Mouse (Mus musculus) C2C12 (cell line): Measurements from ENCODE around the gene Aph1b. TPM values are rescaled to one million over a fixed set of nuclear protein-coding genes. Genes with fewer than 3 reads are reported as not detected.
"Not testable (repeated sequence)": the region's sequence is repeated elsewhere in the genome, so short reads cannot be mapped to it uniquely, and the experiment has no call there.

Source experiments
- H3K27me3 ChIP-seq: one replicate; pipeline ENCODE4 v1.6.1; 2011; ENCODE audit not compliant: control insufficient read depth, insufficient read depth, insufficient read length
- H3K36me3 ChIP-seq: one replicate; pipeline ENCODE4 v1.6.1; 2011; ENCODE audit not compliant: control insufficient read depth, insufficient read depth
- H3K4me3 ChIP-seq: one replicate; pipeline ENCODE4 v1.5.1; 2011; ENCODE audit warnings: mild to moderate bottlenecking, control low read depth; ENCODE audit not compliant: poor library complexity, insufficient read depth, severe bottlenecking
- H3K79me2 ChIP-seq: one replicate; pipeline ENCODE4 v1.6.1; 2011; ENCODE audit not compliant: control insufficient read depth, insufficient read depth
- H3K79me3 ChIP-seq: one replicate; pipeline ENCODE4 v1.6.1; 2011; ENCODE audit warnings: low read depth, control low read depth
- H3ac ChIP-seq: one replicate; pipeline ENCODE3; 2011; ENCODE audit warnings: low read depth; ENCODE audit not compliant: control insufficient read depth, insufficient read length
- CEBPB ChIP-seq: IDR thresholded peaks from one replicate; pipeline ENCODE4 v1.6.1; 2011; ENCODE audit warnings: low read depth, mild to moderate bottlenecking, control low read depth, moderate library complexity
- CTCF ChIP-seq: IDR thresholded peaks from one replicate; pipeline ENCODE4 v1.5.1; 2011; ENCODE audit not compliant: control insufficient read depth, insufficient read depth, insufficient read length
- FOSL1 ChIP-seq: IDR thresholded peaks from one replicate; pipeline ENCODE4 v1.8.0; 2011; ENCODE audit warnings: mild to moderate bottlenecking, low read length; ENCODE audit not compliant: poor library complexity, insufficient read depth, severe bottlenecking
- MAX ChIP-seq: IDR thresholded peaks from one replicate; pipeline ENCODE4 v1.6.1; 2011; ENCODE audit warnings: mild to moderate bottlenecking, control low read depth
- MYOD1 ChIP-seq: IDR thresholded peaks from one replicate; pipeline ENCODE4 v1.6.1; 2011; ENCODE audit warnings: low read depth; ENCODE audit not compliant: control insufficient read depth, insufficient read length
- MYOG ChIP-seq: IDR thresholded peaks from one replicate; pipeline ENCODE4 v1.6.1; 2011; ENCODE audit not compliant: control insufficient read depth, insufficient read length; ENCODE audit errors: extremely low read depth
- USF1 ChIP-seq: IDR thresholded peaks from one replicate; pipeline ENCODE4 v1.6.1; 2011; ENCODE audit warnings: low read depth, mild to moderate bottlenecking, control low read depth, moderate library complexity
- polyA plus RNA-seq: library from polyadenylated mRNA; unstranded; fragments of >200 nt; fragmentation: generic; extraction: Trizol; gene quantifications from one replicate; pipeline ENCODE4 v1.2.1, GENCODE M21; 2012; ENCODE audit warnings: missing spikeins

Gene Aph1b
- polyA plus RNA-seq, 1 experiment: 3.2 TPM

DNA sequence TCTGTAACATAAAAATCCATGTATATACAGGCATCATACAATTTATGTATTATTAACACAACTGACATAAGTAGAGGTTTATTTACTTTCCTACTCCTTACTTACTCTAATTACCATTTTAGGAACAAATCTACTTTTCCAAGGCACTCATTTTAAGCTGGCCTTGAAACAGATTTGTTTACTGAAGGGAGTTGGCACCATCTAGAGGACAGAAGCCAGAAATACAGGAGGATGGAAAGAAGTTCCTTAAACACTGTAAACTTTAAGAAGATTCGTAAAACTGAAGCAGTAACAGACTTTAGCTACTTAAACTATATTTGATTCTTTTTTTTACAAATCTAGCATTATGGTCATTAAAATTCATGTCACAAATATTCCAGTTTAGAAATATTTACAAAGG is 30.7 kb upstream of the Aph1b start:
- Histone ChIP-seq H3K36me3 (no peaks in the 10 kb centered on the region), H3K27me3 (no peaks in the 10 kb centered on the region), H3K4me3 (no peak overlapping the region), H3ac (no peak overlapping the region), H3K79me3 (no peaks in the 10 kb centered on the region), H3K79me2 (no peaks in the 10 kb centered on the region)
- TF ChIP-seq CTCF (no peak), FOSL1 (no peak)

DNA sequence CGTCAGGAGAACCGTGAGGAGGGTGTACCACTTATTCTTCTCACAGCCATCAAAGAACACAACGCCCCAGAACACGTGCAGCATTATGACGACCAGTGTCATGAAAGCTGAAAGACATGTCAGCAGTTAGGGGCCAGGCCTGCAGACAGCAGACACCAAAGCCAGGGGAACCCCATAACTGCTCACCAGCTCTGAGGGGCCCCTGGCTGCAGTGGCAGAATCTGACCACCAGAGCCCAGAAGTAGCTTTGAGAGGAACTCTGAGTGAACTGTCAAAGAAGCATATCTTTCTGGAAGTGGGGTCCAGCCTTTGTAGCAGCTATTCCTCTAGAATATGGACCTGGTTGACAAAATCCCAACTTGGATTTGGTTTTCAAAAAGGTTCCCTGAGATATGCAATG is 27.0 kb upstream of the Aph1b start:
- not testable (repeated sequence) for H3ac ChIP-seq, H3K4me3 ChIP-seq, H3K27me3 ChIP-seq, H3K79me2 ChIP-seq, H3K36me3 ChIP-seq, H3K79me3 ChIP-seq

DNA sequence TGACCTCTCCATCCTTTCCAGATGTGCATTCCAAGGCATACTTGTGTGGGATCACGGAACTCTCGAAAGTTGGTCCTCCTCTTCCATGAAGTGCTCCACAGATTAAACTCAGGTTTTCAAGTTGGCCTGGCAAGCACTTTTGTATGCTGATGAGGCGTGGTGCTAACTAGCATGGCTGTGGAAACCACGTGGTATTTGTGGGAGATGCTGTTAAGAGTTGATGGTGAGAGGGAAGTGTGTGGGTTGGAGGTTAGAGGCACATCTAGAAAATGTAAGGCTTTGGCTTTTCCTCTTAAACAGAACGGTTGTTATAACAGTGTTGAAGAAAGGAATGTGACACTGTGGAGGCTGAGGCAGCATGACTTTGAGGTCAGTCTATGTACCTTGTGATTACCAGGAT is 25.7 kb upstream of the Aph1b start:
- Histone ChIP-seq H3K79me2 (no peaks in the 10 kb centered on the region), H3K36me3 (no peaks in the 10 kb centered on the region)
- TF ChIP-seq MYOG (no peak), USF1 (no peak), MAX (no peak), CEBPB (no peak), CTCF (no peak)

DNA sequence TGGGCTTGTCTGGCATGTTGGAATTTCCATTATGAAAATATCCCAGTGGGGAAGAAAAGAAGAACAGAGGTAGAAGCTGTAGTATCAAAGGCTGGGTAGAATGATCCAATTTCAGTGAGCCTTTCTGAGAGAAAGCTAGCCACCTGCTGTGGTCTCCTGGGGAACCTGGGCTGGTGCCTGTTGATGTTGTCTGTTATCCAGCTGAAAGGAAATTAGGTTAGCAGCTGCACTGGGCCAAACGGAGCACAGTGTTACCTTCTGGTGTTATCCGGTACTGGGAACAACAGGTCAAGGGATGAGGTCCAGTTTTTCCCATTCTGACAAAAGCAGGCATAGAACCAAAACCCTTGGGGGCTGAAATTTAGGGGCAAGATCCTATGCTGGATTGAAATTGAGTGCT is 18.1 kb upstream of the Aph1b start:
- no peaks in the 10 kb centered on the region for H3K36me3 ChIP-seq
- H3ac ChIP-seq: no peak overlapping the region
- no peaks in the 10 kb centered on the region for H3K79me3 ChIP-seq
- H3K79me2 ChIP-seq: no peaks in the 10 kb centered on the region
- no peak overlapping the region for H3K4me3 ChIP-seq
- TF ChIP-seq MYOD1 (peak; percentile 20), CEBPB (no peak), CTCF (no peak), FOSL1 (no peak), MYOG (no peak)
- no peaks in the 10 kb centered on the region for H3K27me3 ChIP-seq

More for the DNA sequence above, 25.7 kb upstream of the Aph1b start:
- no peaks in the 10 kb centered on the region for H3K79me3 ChIP-seq
- no peaks in the 10 kb centered on the region for H3K27me3 ChIP-seq
- no peak overlapping the region for H3ac ChIP-seq
- no peak overlapping the region for H3K4me3 ChIP-seq

DNA sequence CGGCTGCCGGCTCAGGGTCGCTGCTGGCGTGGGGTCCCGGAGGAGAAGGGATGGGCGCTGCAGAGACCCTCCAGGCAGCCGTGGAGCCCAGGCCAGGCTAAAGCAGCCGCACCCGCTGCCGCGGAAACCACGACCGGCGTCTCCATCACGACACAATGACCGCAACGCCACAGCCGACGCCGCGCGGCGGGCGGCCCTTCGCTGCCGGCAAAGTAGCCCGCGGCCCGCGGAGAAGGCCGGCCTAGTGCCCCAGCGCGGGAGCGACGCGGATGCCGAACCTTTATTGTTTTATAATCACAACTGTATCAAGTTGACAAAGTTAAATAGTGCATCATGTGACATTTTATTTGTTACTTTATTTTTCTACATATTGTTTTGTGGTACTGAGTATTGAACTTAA is 10.7 kb upstream of the Aph1b start:
- not testable (repeated sequence) for H3K79me3 ChIP-seq, H3K4me3 ChIP-seq, H3ac ChIP-seq, H3K79me2 ChIP-seq, H3K27me3 ChIP-seq, H3K36me3 ChIP-seq

DNA sequence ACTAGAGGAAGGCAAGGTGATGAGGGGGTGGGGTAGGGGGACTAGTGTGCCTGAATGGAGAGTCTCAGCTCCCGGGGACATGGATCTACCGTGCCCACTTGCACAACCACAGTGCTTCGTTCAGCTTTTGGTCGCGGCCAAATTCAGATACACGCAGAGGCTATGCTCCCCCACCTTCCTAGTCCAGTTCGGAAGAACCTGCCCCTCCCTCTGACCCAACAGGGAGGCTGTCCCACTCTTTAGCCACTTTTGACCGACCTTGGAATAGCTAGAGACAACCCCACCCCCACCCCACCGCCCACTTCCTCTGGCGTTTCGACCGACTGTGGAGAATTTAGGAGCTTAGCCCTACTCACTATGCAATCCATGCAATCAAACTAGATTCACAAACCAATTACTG is 6.7 kb upstream of the Aph1b start:
- no peaks in the 10 kb centered on the region for H3K27me3 ChIP-seq
- H3ac ChIP-seq: no peak overlapping the region
- H3K79me2 ChIP-seq: no peaks in the 10 kb centered on the region
- no peaks in the 10 kb centered on the region for H3K79me3 ChIP-seq
- H3K4me3 ChIP-seq: no peak overlapping the region
- TF ChIP-seq CTCF (no peak), MYOG (no peak), MAX (no peak)
- H3K36me3 ChIP-seq: no peaks in the 10 kb centered on the region

DNA sequence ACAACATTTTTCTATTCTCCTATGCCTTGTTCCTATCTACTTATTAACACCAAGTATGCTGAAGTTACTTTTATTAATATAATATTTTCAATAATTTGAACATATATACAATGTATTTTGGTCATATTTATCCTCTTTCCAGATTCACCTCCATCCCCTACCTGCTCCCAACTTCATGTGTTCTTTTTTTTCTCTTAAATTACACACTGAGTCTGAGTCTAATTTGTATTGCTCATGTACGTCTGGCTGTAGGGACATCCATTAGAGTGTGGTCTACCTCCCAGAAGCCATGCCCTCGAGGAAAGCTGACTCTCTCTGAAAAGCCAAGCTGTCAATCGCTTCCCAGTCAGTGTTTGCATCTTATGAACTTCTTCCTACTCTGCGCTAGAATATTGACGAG is 1.4 kb upstream of the Aph1b start, which contains the start of gene Gm10647:
TSS of gene Gm10647 (plus strand) at position 301 of the 400 bp plus-strand sequence.
- Histone ChIP-seq H3K4me3 (no peak within 1 kb of the TSS), H3K27me3 (no peaks in the 10 kb centered on the region), H3K36me3 (no peaks in the 10 kb centered on the region), H3ac (no peak within 1 kb of the TSS), H3K79me2 (no peaks in the 10 kb centered on the region), H3K79me3 (no peaks in the 10 kb centered on the region)
- no peak for TF ChIP-seq MYOG
- no peak for TF ChIP-seq MYOD1
- no peak for TF ChIP-seq MAX
- TF ChIP-seq CTCF: no peak
- no peak for TF ChIP-seq FOSL1
